Mouse (Mus musculus) midbrain, embryonic 11.5 days (tissue): ENCODE measurements around the gene Celf1. TPM values are rescaled to one million over a fixed set of nuclear protein-coding genes. Genes with fewer than 3 reads are reported as not detected.
"Not testable (repeated sequence)": the region's sequence is repeated elsewhere in the genome, so short reads cannot be mapped to it uniquely, and the experiment has no call there.

ENCODE experiments used
- ATAC-seq: fragments of 200-750 bp; cut with Nextera tagmentation; 2 replicates; pipeline ENCODE4 v1.8.0; 2017; ENCODE audit warnings: moderate TSS enrichment, moderate library complexity; ENCODE audit not compliant: low FRiP score
- DNase-seq: peaks from one replicate; pipeline ENCODE4 v3.0.0; 2015; ENCODE audit warnings: low spot score; ENCODE audit errors: missing footprints
- H3K27ac ChIP-seq: fragments of 300-500 bp; sonication (generic); 2 replicates; pipeline ENCODE4 v1.5.1; 2014; ENCODE audit warnings: low read depth, low read length
- H3K27me3 ChIP-seq: fragments of 300-500 bp; sonication (generic); 2 replicates; pipeline ENCODE4 v1.6.1; 2014; ENCODE audit warnings: mild to moderate bottlenecking, low read length, moderate library complexity, mixed read lengths; ENCODE audit not compliant: control insufficient read depth, insufficient read depth
- H3K36me3 ChIP-seq: fragments of 300-500 bp; sonication (generic); 2 replicates; pipeline ENCODE4 v1.6.1; 2014; ENCODE audit warnings: mild to moderate bottlenecking, low read length, moderate library complexity, mixed read lengths; ENCODE audit not compliant: control insufficient read depth, insufficient read depth
- H3K4me1 ChIP-seq: fragments of 300-500 bp; sonication (generic); 2 replicates; pipeline ENCODE4 v1.6.1; 2014; ENCODE audit warnings: low read length; ENCODE audit not compliant: control insufficient read depth, insufficient read depth
- H3K4me2 ChIP-seq: fragments of 300-500 bp; sonication (generic); 2 replicates; pipeline ENCODE4 v1.6.1; 2014; ENCODE audit warnings: mild to moderate bottlenecking, moderate library complexity
- H3K4me3 ChIP-seq: fragments of 300-500 bp; sonication (generic); 2 replicates; pipeline ENCODE4 v1.5.1; 2014; ENCODE audit warnings: low read depth, low read length
- H3K9ac ChIP-seq: fragments of 300-500 bp; sonication (generic); 2 replicates; pipeline ENCODE4 v1.6.1; 2014; ENCODE audit warnings: low read length
- H3K9me3 ChIP-seq: fragments of 300-500 bp; sonication (generic); 2 replicates; pipeline ENCODE4 v1.6.1; 2016; ENCODE audit warnings: low read length; ENCODE audit not compliant: control insufficient read depth
- WGBS: fragments of 180-500 bp; shearing (Covaris S2); extraction: QIAGEN DNeasy Blood & Tissue Kit; methylation state at CpG from one replicate; pipeline ENCODE4 v1.1.7; 2014; 5-methylcytosine and 5-hydroxymethylcytosine counted together
- polyA plus RNA-seq: library from polyadenylated mRNA; unstranded; fragments of >200 nt; fragmentation: Nextera tagmentation; extraction: Ambion mirVana; gene quantifications from 2 replicates; pipeline ENCODE4 v1.2.1, GENCODE M21; 2014

The Celf1 gene
- polyA plus RNA-seq, 1 experiment from 2014 or later = 103 TPM

DNA sequence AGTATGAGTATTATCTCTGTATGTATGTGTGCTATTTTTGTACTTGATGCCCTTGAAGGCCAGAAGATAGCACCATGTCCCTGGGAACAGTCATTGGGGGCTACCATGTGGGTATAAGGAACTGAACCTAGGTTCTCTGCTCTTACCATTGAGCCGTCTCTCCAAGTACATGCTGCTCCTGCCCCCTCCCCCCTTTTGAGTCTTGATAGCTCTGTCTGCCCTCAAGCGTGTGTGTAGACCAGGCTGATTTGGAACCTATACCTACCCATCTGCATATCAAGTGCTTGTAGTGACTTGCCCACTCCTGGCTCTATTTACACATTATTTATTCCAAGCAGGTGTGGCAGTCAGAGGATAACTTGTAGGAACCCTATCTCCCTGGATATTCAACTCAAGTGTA, 36.4 kb downstream of the Celf1 start:
- DNase-seq (no peak), ATAC-seq (no peak)
- Histone ChIP-seq H3K4me1 (no peaks in the 10 kb centered on the region), H3K27ac (no peak overlapping the region), H3K36me3 (no peaks in the 10 kb centered on the region), H3K4me2 (no peak overlapping the region), H3K4me3 (no peak overlapping the region), H3K27me3 (no peaks in the 10 kb centered on the region), H3K9ac (no peak overlapping the region), H3K9me3 (no peaks in the 10 kb centered on the region)
- WGBS = 89% methylated on average over 2 of the region's 2 CpGs

DNA sequence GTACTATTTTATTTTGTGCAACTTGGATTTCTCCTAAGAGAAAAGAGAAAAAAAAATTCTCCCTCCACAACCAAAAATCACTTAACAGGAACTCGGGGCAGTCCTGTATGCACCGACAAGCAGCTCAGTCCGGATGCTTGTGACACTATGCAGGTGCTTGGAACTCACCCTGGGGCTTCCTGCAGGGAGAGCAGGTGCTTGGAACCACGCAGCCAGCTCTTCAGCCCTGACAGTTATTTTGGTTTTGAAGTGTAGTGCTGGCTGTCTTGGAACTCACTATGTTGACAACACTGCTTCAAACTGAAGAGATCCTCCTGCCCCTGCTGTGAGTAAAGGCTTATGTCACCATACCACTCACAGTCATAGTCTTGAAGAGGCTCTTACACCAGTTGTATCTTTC, 37.1 kb downstream of the Celf1 start:
- no peaks in the 10 kb centered on the region for H3K9me3 ChIP-seq
- no peak overlapping the region for H3K9ac ChIP-seq
- WGBS = 90% methylated on average over 4 of the region's 4 CpGs
- no peaks in the 10 kb centered on the region for H3K27me3 ChIP-seq
- no peak overlapping the region for H3K4me3 ChIP-seq
- H3K36me3 ChIP-seq = no peaks in the 10 kb centered on the region
- H3K4me1 ChIP-seq = no peaks in the 10 kb centered on the region
- DNase-seq = no peak
- H3K4me2 ChIP-seq = no peak overlapping the region
- ATAC-seq = no peak
- H3K27ac ChIP-seq = no peak overlapping the region

DNA sequence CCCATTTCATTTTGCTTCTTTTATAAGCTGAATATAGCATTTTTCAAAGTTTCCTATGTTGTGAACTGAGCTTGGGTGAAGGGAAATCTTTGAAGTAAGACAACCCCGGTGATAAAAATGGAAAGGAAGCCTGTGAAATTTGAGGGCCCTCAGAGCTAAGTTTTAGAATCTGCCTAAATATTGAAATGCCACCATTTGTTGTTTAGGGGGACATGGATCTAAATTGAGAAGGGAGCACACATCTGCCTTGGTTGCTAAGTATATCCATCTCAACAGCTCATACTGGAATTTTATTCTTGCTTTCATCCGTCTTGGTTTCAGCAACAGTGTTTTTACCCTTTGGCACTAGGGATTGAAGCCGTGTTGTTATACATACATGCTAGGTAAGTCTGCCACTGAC, 45.9 kb downstream of the Celf1 start:
- H3K27me3 ChIP-seq = no peaks in the 10 kb centered on the region
- H3K36me3 ChIP-seq = no peaks in the 10 kb centered on the region
- H3K27ac ChIP-seq = no peak overlapping the region
- H3K4me3 ChIP-seq = no peak overlapping the region
- no peak overlapping the region for H3K9ac ChIP-seq
- WGBS = 87% methylated on average over 3 of the region's 3 CpGs
- H3K4me2 ChIP-seq = no peak overlapping the region
- no peaks in the 10 kb centered on the region for H3K9me3 ChIP-seq
- no peak for DNase-seq
- ATAC-seq = no peak
- H3K4me1 ChIP-seq = peaks cover 5% of the 10 kb centered on the region

DNA sequence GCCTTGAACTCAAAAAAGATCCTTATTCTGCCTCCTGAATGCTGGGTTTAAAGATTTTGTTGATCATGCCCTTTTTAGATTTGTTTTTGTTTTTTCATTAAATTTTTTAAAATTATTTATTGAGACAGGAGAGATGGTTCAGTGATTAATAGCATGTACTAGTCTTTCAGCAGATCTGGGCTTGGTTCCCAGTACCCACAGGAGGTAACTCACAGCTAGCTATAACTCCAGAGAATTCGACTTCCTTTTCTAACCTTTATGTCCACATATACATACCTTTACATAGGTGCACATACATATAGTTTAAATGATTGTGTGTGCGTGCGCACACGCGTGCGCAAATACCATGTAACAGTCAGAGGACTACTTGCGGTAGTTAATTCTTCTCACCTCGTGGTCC, 68.4 kb downstream of the Celf1 start:
- Histone ChIP-seq H3K36me3 (peaks cover 21% of the 10 kb centered on the region), H3K27ac (no peak overlapping the region), H3K9ac (no peak overlapping the region), H3K4me1 (no peaks in the 10 kb centered on the region), H3K9me3 (no peaks in the 10 kb centered on the region), H3K4me2 (no peak overlapping the region), H3K27me3 (no peaks in the 10 kb centered on the region), H3K4me3 (no peak overlapping the region)
- ATAC-seq (no peak), DNase-seq (peak; percentile 59)
- WGBS = 97% methylated on average over 8 of the region's 8 CpGs

DNA sequence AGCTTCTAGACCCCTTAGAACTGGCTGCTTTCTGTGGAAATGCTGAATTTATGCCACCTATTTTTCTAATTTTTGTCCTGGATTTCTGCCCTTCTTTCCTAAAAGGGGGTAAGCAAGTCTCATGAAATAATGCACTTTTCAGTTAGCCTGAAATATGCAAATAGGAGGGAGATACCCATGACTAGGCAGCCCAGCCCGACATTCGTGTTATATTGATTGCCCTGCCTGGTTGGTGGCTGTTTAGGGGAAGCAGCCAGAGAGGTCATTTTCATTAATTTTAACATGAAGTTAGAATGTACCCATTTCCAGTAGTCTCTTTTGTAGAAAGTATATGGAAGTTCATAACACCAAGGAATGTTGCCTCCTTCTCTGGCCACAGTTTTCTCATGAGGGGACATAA, 73.7 kb downstream of the Celf1 start:
- Histone ChIP-seq H3K4me2 (no peak overlapping the region), H3K27ac (no peak overlapping the region), H3K9ac (no peak overlapping the region), H3K4me1 (no peaks in the 10 kb centered on the region), H3K4me3 (no peak overlapping the region), H3K36me3 (peaks cover 14% of the 10 kb centered on the region), H3K9me3 (no peaks in the 10 kb centered on the region), H3K27me3 (no peaks in the 10 kb centered on the region)
- no peak for ATAC-seq
- 83% methylated on average over 2 of the region's 2 CpGs for WGBS
- no peak for DNase-seq

DNA sequence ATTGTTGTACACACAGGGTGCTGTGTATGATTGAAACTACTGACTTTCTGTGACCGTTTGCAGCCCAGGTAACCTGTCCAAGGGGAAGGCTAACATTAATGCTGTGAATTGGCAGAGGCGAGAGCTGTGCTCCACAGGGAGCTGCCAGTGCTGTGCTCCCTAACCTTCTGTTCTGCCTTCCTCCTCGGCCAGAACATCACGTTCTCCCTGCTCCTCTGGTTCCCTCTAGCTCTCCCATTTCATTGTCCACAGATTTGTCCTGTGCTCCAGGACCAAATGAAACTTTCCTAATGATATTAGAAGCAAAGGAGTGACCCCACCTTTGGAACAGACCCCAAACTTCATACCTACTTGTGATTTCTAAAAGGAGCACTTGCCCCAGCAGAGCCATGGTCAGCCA, 75.2 kb downstream of the Celf1 start:
- Histone ChIP-seq H3K27me3 (no peaks in the 10 kb centered on the region), H3K36me3 (peaks cover 13% of the 10 kb centered on the region), H3K9ac (no peak overlapping the region), H3K4me3 (no peak overlapping the region), H3K27ac (no peak overlapping the region), H3K4me1 (no peaks in the 10 kb centered on the region), H3K9me3 (no peaks in the 10 kb centered on the region), H3K4me2 (no peak overlapping the region)
- ATAC-seq (no peak), DNase-seq (no peak)
- 83% methylated on average over 4 of the region's 4 CpGs for WGBS

DNA sequence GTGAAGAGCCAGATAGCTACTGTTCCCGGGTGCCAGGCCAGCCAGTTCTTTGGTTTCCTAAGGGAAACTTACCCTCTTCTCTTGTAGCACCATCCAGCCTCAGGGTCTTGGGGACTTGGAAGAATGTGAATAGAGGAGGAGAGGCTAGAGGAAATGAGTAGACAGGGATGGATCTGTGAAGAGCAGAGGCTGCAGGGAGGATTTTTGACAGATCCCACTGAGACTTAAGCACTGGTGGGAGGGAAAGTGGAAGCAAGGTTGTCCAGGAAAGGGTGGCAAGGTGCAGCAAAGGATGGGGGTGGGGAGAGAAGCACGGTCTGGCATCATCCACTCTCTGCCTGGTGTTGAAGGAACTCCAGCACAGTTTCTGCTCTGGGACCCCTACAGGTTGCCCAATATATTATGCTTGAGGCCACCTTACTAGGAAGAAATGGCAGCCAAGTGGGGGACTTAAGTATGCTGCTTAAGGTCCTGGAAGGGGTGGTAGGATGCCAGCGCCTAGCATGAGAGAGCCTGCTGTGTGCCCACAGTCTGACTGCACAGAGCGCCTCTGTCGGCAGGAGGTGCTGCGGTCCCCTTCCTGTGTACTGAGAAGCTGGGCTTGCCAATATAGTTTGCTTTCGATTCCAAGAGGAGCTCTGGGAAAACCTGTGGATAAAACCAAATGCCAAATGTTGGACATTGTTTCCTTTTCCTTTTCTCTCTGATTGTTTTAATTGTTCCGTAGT, 78.0 kb downstream of the Celf1 start:
- no peak overlapping the region for H3K4me2 ChIP-seq
- H3K9me3 ChIP-seq = no peaks in the 10 kb centered on the region
- H3K9ac ChIP-seq = no peak overlapping the region
- H3K36me3 ChIP-seq = peaks cover 8% of the 10 kb centered on the region
- H3K4me3 ChIP-seq = no peak overlapping the region
- ATAC-seq = no peak
- no peaks in the 10 kb centered on the region for H3K4me1 ChIP-seq
- H3K27me3 ChIP-seq = no peaks in the 10 kb centered on the region
- H3K27ac ChIP-seq = no peak overlapping the region
- 93% methylated on average over 8 of the region's 8 CpGs for WGBS
- no peak for DNase-seq

DNA sequence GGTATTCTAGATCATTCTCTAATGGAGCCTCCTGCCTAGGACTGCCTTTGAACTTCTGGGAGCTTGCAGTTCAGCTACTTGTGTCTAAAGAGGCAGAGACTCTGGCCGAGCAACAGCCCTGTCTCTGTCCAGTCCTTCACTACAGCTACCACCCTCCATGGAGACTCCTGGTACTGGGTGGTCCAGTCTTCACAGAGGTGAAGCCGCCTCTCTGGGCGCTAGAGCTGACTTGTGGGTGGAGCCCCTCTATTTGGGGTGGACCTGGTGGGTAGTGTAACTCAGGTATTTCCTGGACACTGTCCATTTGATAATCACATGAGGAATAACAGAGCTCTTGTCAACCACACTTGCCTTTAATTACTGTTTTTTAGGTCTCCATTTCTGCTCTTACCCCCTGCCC, 79.7 kb downstream of the Celf1 start:
- peaks cover 7% of the 10 kb centered on the region; the same call in 1 of the 2 replicates for H3K36me3 ChIP-seq

DNA sequence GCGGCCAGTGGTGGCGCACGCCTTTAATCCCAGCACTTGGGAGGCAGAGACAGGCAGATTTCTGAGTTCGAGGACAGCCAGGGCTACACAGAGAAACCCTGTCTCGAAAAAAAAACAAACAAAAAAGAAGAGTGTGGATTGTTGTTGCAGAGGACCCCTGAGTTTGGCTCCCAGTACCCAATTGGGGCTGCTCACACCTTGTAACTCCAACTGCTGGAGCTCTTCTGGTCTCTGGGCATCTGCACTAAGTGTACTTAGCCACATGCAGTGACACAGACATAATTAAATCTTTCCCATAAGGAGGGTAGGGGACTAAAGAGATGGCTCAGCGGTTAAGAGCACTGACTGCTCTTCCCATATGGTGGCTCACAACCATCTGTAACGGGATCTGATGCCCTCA, 82.1 kb downstream of the Celf1 start:
- not testable (repeated sequence) for H3K4me2 ChIP-seq, H3K27ac ChIP-seq, DNase-seq, H3K9ac ChIP-seq, H3K4me3 ChIP-seq, H3K9me3 ChIP-seq, ATAC-seq, H3K27me3 ChIP-seq, H3K4me1 ChIP-seq, H3K36me3 ChIP-seq
- WGBS = 97% methylated on average over 7 of the region's 7 CpGs

More for the DNA sequence above, 79.7 kb downstream of the Celf1 start:
- DNase-seq = no peak
- no peak for ATAC-seq
- Histone ChIP-seq H3K4me2 (no peak overlapping the region), H3K27me3 (no peaks in the 10 kb centered on the region), H3K9ac (no peak overlapping the region), H3K4me3 (no peak overlapping the region), H3K9me3 (no peaks in the 10 kb centered on the region), H3K27ac (no peak overlapping the region), H3K4me1 (no peaks in the 10 kb centered on the region)
- 91% methylated on average over 3 of the region's 3 CpGs for WGBS
